Mouse (Mus musculus) ES-E14 (cell line): ENCODE data around the gene App.

Source experiments
- CHD2 ChIP-seq: IDR thresholded peaks from 2 replicates; pipeline ENCODE4 v1.6.1; 2014; ENCODE audit warnings: mild to moderate bottlenecking, low read depth, low read length, inconsistent platforms
- HCFC1 ChIP-seq: IDR thresholded peaks from 2 replicates; pipeline ENCODE4 v1.6.1; 2012; ENCODE audit warnings: low read length, inconsistent platforms, borderline replicate concordance; ENCODE audit not compliant: insufficient read depth
- ZC3H11A ChIP-seq: IDR thresholded peaks from 2 replicates; pipeline ENCODE4 v1.6.1; 2012; ENCODE audit warnings: low read depth, mild to moderate bottlenecking, inconsistent platforms, low read length, borderline replicate concordance
- ZNF384 ChIP-seq: IDR thresholded peaks from 2 replicates; pipeline ENCODE4 v1.6.1; 2012; ENCODE audit warnings: low read depth, low read length, inconsistent platforms

DNA sequence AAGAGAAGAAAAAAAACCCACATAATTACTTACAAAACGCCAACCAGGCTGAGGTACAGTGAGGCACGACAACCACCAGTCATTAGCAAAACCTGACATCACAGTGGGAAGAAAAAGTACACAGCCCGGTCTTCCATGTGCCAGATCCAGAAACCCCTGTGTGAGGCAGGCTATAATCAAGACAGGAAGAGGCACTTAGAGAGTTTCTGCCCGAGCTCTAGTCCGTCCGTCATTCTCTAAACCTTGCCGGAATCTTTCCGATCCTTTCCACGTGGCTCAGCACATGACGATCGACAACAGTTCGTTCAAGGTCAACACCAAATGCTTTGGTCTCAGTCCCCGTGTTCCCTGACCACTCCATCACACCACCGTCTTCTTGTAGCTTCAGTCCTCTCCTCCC, 82.6 kb downstream of the App start:
- TF ChIP-seq ZNF384 (no peak), HCFC1 (no peak), ZC3H11A (no peak), CHD2 (no peak)
